7 mouse cellular contexts compared by ENCODE assay signal in the genomic region with DNA sequence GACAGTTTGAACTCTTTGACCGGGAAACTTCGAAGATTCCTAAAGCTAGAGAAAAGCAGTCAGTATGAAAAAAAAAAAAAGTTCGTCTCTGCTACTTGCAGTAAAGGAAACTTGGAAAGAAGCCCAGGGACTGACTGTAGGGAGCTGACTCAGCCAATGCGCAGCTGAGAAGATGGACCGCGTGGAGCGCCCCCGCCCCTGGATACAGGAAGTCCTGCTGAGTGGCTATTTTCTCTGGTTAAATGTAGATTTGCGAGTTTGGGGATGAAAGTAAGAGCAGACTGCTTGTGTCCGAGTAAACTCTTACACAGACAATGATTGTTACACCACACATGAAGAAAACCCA. TPM values are rescaled to one million over a fixed set of nuclear protein-coding genes. Genes with fewer than 3 reads are reported as not detected.
DNase-seq lines count a peak whose midpoint lies in the region; ATAC-seq lines count a peak whose summit lies in the region.

No protein-coding gene starts in this region.

- peak; percentile 82 for ATAC-seq in embryonic facial prominence, embryonic 14.5 days (ENCODE audit: low read depth)
- ATAC-seq in limb, embryonic 11.5 days (ENCODE audit: insufficient number of reproducible peaks, low FRiP score, low TSS enrichment, low read depth) = no peak
- ATAC-seq in midbrain, embryonic 11.5 days (ENCODE audit: low FRiP score) = no peak

- H3K36me3 ChIP-seq in embryonic facial prominence, embryonic 14.5 days (ENCODE audit: control insufficient read depth, insufficient read depth, low read length) = no peaks in the 10 kb centered on the region
- no peaks in the 10 kb centered on the region for H3K36me3 ChIP-seq in limb, embryonic 11.5 days (ENCODE audit: control insufficient read depth, insufficient read depth, low read length)
- H3K36me3 ChIP-seq in midbrain, embryonic 11.5 days (ENCODE audit: control insufficient read depth, insufficient read depth, low read length) = no peaks in the 10 kb centered on the region

- H3K9ac ChIP-seq in embryonic facial prominence, embryonic 14.5 days (ENCODE audit: low read depth, low read length) = peak overlapping the region; percentile 22; the same call in 1 of the 2 replicates
- no peak overlapping the region for H3K9ac ChIP-seq in limb, embryonic 11.5 days (ENCODE audit: low read length)
- H3K9ac ChIP-seq in midbrain, embryonic 11.5 days (ENCODE audit: low read length) = no peak overlapping the region

- H3K9me3 ChIP-seq in embryonic facial prominence, embryonic 14.5 days (ENCODE audit: control insufficient read depth, low read length) = no peaks in the 10 kb centered on the region
- H3K9me3 ChIP-seq in limb, embryonic 11.5 days (ENCODE audit: control insufficient read depth, low read length) = no peaks in the 10 kb centered on the region
- H3K9me3 ChIP-seq in midbrain, embryonic 11.5 days (ENCODE audit: control insufficient read depth, low read length) = no peaks in the 10 kb centered on the region

- H3K27ac ChIP-seq in embryonic facial prominence, embryonic 14.5 days (replicated peaks; ENCODE audit: low read depth, low read length) = peak overlapping the region; percentile 87
- H3K27ac ChIP-seq in limb, embryonic 11.5 days (replicated peaks; ENCODE audit: low read depth, low read length) = no peak overlapping the region
- H3K27ac ChIP-seq in midbrain, embryonic 11.5 days (ENCODE audit: low read depth, low read length) = no peak overlapping the region

- peaks cover 28% of the 10 kb centered on the region for H3K4me1 ChIP-seq in embryonic facial prominence, embryonic 14.5 days (ENCODE audit: control insufficient read depth, insufficient read depth, low read length)
- H3K4me1 ChIP-seq in limb, embryonic 11.5 days (ENCODE audit: control insufficient read depth, insufficient read depth, low read length) = peaks cover 7% of the 10 kb centered on the region
- peaks cover 7% of the 10 kb centered on the region for H3K4me1 ChIP-seq in midbrain, embryonic 11.5 days (ENCODE audit: control insufficient read depth, insufficient read depth, low read length)

- under 1% methylated on average over 10 of the region's 10 CpGs for WGBS in embryonic facial prominence, embryonic 14.5 days
- 6% methylated on average over 10 of the region's 10 CpGs for WGBS in limb, embryonic 11.5 days
- 6% methylated on average over 10 of the region's 10 CpGs for WGBS in midbrain, embryonic 11.5 days

- peak overlapping the region; percentile 49 for H3K4me2 ChIP-seq in embryonic facial prominence, embryonic 14.5 days (ENCODE audit: low read depth, low read length)
- H3K4me2 ChIP-seq in limb, embryonic 11.5 days (ENCODE audit: low read depth, severe bottlenecking) = peak overlapping the region; percentile 31
- peak overlapping the region; percentile 33 for H3K4me2 ChIP-seq in midbrain, embryonic 11.5 days

- no peak overlapping the region for H3K4me3 ChIP-seq in embryonic facial prominence, embryonic 14.5 days (ENCODE audit: low read depth, low read length)
- H3K4me3 ChIP-seq in limb, embryonic 11.5 days (ENCODE audit: low read depth, low read length) = no peak overlapping the region
- H3K4me3 ChIP-seq in midbrain, embryonic 11.5 days (ENCODE audit: low read depth, low read length) = no peak overlapping the region

- DNase-seq in adrenal gland, postnatal 14 days = peak; percentile 90
- peak; percentile 99 for DNase-seq in embryonic facial prominence, embryonic 14.5 days (ENCODE audit: low spot score)
- DNase-seq in heart, adult 9 months (ENCODE audit: low spot score in 2 of 2) = peak; percentile 89 to 90
- DNase-seq in kidney, adult 9 months = peak; percentile 91
- peak; percentile 52 for DNase-seq in limb, embryonic 11.5 days (ENCODE audit: low spot score)
- DNase-seq in midbrain, embryonic 11.5 days (ENCODE audit: low spot score, missing footprints) = no peak
- peak; percentile 51 to 66 for DNase-seq in spleen, postnatal 36 days (ENCODE audit: low spot score in 2 of 2)

- H3K27me3 ChIP-seq in embryonic facial prominence, embryonic 14.5 days (replicated peaks; ENCODE audit: control insufficient read depth, insufficient read depth, low read length) = no peaks in the 10 kb centered on the region
- no peaks in the 10 kb centered on the region for H3K27me3 ChIP-seq in limb, embryonic 11.5 days (ENCODE audit: control insufficient read depth, insufficient read depth, low read length)
- H3K27me3 ChIP-seq in midbrain, embryonic 11.5 days (ENCODE audit: control insufficient read depth, insufficient read depth, low read length) = no peaks in the 10 kb centered on the region

RNA-seq across cellular contexts. Expression of a gene that starts 41.2 kb away (rescaled TPM):
- 0.15 TPM in 1 of 2 replicates, not detected in the other for total RNA-seq in adrenal gland, postnatal 14 days (2021)
- polyA plus RNA-seq in embryonic facial prominence, embryonic 14.5 days (2014; fragmentation: Nextera tagmentation; extraction: Ambion mirVana) = 2.0 and 2.3 TPM in 2 replicates
- polyA plus RNA-seq in limb, embryonic 11.5 days (2014; fragmentation: Nextera tagmentation; extraction: Ambion mirVana) = 0.30 and 0.96 TPM in 2 replicates
- 0.15 and 0.39 TPM in 2 replicates for polyA plus RNA-seq in midbrain, embryonic 11.5 days (2014; fragmentation: Nextera tagmentation; extraction: Ambion mirVana)

RNA-seq across cellular contexts. Expression of a gene that starts 43.1 kb away (rescaled TPM):
- total RNA-seq in adrenal gland, postnatal 14 days (2021) = not detected in 2 replicates
- 0.61 TPM in 1 of 2 replicates, not detected in the other for polyA plus RNA-seq in embryonic facial prominence, embryonic 14.5 days (2014; fragmentation: Nextera tagmentation; extraction: Ambion mirVana)
- not detected in 2 replicates for polyA plus RNA-seq in limb, embryonic 11.5 days (2014; fragmentation: Nextera tagmentation; extraction: Ambion mirVana)
- not detected in 2 replicates for polyA plus RNA-seq in midbrain, embryonic 11.5 days (2014; fragmentation: Nextera tagmentation; extraction: Ambion mirVana)
